Mouse (Mus musculus): ENCODE results near the gene Macrod2. TPM values are rescaled to one million over a fixed set of nuclear protein-coding genes. Genes with fewer than 3 reads are reported as not detected.

The Macrod2 gene
- polyA plus RNA-seq (2016; fragmentation: Nextera tagmentation; extraction: Ambion mirVana), result 38.0 and 41.9 TPM in 2 replicates

- H3K9me3 ChIP-seq, result no peaks in the 10 kb centered on the region
- H3K27me3 ChIP-seq (ENCODE audit: insufficient read depth, poor library complexity, severe bottlenecking), result peaks cover 13% of the 10 kb centered on the region
- H3K4me1 ChIP-seq (replicated peaks), result peaks cover 15% of the 10 kb centered on the region; the same call in 1 of the 2 replicates
- peak within 1 kb of the TSS; percentile 87 for H3K27ac ChIP-seq
- under 1% methylated on average over 47 of the region's 47 CpGs for WGBS
- peak; percentile 98 for DNase-seq (ENCODE audit: low spot score)
- peak within 1 kb of the TSS; percentile 74 for H3K4me3 ChIP-seq
- no peaks in the 10 kb centered on the region for H3K36me3 ChIP-seq
Measured at GRCm38 (mm10) chr2:140395179-140395578, at the start of gene Macrod2. Gene Macrod2 (plus strand): TSS chr2:140395309.

GRCm38 (mm10) chr2:140359905-140360304, 35.2 kb upstream of the Macrod2 start:
- no peaks in the 10 kb centered on the region for H3K27me3 ChIP-seq (ENCODE audit: insufficient read depth, poor library complexity, severe bottlenecking)
- H3K4me1 ChIP-seq (replicated peaks), result no peaks in the 10 kb centered on the region
- H3K27ac ChIP-seq, result no peak overlapping the region
- no peaks in the 10 kb centered on the region for H3K36me3 ChIP-seq
- no peak overlapping the region for H3K4me3 ChIP-seq
- DNase-seq (ENCODE audit: low spot score), result no peak
- no peaks in the 10 kb centered on the region for H3K9me3 ChIP-seq
- WGBS, result 48% methylated on average over 2 of the region's 2 CpGs

DNA sequence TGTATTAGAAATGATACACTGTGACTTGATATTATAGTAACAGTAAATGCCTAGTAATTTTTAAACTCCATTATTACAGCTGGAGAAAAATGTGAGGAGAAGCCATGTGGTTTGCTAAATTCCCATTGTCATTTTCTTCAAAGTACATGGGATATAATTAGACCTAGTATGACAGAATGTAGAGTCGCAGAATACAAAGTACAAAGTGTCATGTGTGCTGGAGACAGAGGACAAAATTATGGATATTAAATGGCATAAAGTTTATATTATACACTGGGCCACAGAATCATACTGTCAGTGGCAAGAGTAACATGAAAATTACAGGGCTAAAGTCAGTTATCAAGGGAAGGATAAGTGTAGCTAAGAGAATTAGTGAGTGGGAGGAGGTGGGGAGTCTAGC, 30.3 kb upstream of the Macrod2 start:
- Histone ChIP-seq H3K36me3 (no peaks in the 10 kb centered on the region), H3K9me3 (no peaks in the 10 kb centered on the region), H3K27ac (no peak overlapping the region), H3K27me3 (ENCODE audit: insufficient read depth, poor library complexity, severe bottlenecking) (no peaks in the 10 kb centered on the region), H3K4me1 (replicated peaks) (no peaks in the 10 kb centered on the region), H3K4me3 (no peak overlapping the region)
- WGBS, result 89% methylated on average over 1 of the region's 1 CpGs
- no peak for DNase-seq (ENCODE audit: low spot score)

- H3K9me3 ChIP-seq, result no peaks in the 10 kb centered on the region
- no peak within 1 kb of the TSS for H3K4me3 ChIP-seq
- DNase-seq (ENCODE audit: low spot score), result no peak
- 40% methylated on average over 4 of the region's 4 CpGs for WGBS
- no peaks in the 10 kb centered on the region for H3K36me3 ChIP-seq
- no peaks in the 10 kb centered on the region for H3K4me1 ChIP-seq (replicated peaks)
- H3K27me3 ChIP-seq (ENCODE audit: insufficient read depth, poor library complexity, severe bottlenecking), result no peaks in the 10 kb centered on the region
- H3K27ac ChIP-seq, result no peak within 1 kb of the TSS
Measured at GRCm38 (mm10) chr2:140389525-140389924, 5.6 kb upstream of the Macrod2 start, which contains the start of gene Sel1l2. Gene Sel1l2 (minus strand): TSS chr2:140389706.

- DNase-seq (ENCODE audit: low spot score), result peak; percentile 66
- Histone ChIP-seq H3K4me3 (peak overlapping the region; percentile 74), H3K36me3 (no peaks in the 10 kb centered on the region), H3K27me3 (ENCODE audit: insufficient read depth, poor library complexity, severe bottlenecking) (peaks cover 13% of the 10 kb centered on the region), H3K27ac (peak overlapping the region; percentile 87), H3K4me1 (replicated peaks) (peaks cover 15% of the 10 kb centered on the region; the same call in 1 of the 2 replicates), H3K9me3 (no peaks in the 10 kb centered on the region)
- WGBS, result under 1% methylated on average over 56 of the region's 58 CpGs
Measured at GRCm38 (mm10) chr2:140395744-140396231, 679 bp downstream of the Macrod2 start.

GRCm38 (mm10) chr2:140425844-140426243, 30.7 kb downstream of the Macrod2 start:
- Histone ChIP-seq H3K9me3 (no peaks in the 10 kb centered on the region), H3K27me3 (ENCODE audit: insufficient read depth, poor library complexity, severe bottlenecking) (no peaks in the 10 kb centered on the region), H3K27ac (no peak overlapping the region), H3K4me1 (replicated peaks) (no peaks in the 10 kb centered on the region), H3K4me3 (no peak overlapping the region), H3K36me3 (no peaks in the 10 kb centered on the region)
- DNase-seq (ENCODE audit: low spot score), result no peak

DNA sequence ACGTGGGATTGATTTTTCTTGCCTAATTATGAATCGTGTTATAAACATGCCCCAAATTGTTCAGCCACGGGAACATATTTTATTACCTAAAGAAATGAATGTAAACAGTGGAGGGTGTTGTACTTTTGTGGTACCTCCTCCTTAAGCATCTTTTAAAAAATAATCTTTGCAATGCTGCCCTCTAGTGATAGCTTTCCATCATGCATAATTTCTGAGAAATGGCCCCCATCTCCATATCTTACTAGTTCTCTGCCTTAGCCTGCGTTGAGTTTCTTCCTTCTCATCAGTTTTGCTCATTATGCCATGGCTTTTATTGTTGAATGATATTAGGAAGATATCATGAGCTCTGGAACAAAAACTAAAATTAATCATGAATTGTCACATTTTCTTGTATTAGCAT, 32.2 kb downstream of the Macrod2 start:
- no peak for DNase-seq (ENCODE audit: low spot score)
- no peaks in the 10 kb centered on the region for H3K4me1 ChIP-seq (replicated peaks)
- H3K36me3 ChIP-seq, result no peaks in the 10 kb centered on the region
- WGBS, result 26% methylated on average over 4 of the region's 4 CpGs
- no peaks in the 10 kb centered on the region for H3K9me3 ChIP-seq
- H3K27ac ChIP-seq, result no peak overlapping the region
- H3K27me3 ChIP-seq (ENCODE audit: insufficient read depth, poor library complexity, severe bottlenecking), result no peaks in the 10 kb centered on the region
- H3K4me3 ChIP-seq, result no peak overlapping the region

GRCm38 (mm10) chr2:140439081-140439480, 44.0 kb downstream of the Macrod2 start:
- 86% methylated on average over 4 of the region's 4 CpGs for WGBS
- H3K27ac ChIP-seq, result no peak overlapping the region
- no peaks in the 10 kb centered on the region for H3K4me1 ChIP-seq (replicated peaks)
- no peak for DNase-seq (ENCODE audit: low spot score)
- H3K9me3 ChIP-seq, result no peaks in the 10 kb centered on the region
- H3K27me3 ChIP-seq (ENCODE audit: insufficient read depth, poor library complexity, severe bottlenecking), result no peaks in the 10 kb centered on the region
- H3K36me3 ChIP-seq, result no peaks in the 10 kb centered on the region
- H3K4me3 ChIP-seq, result no peak overlapping the region

DNA sequence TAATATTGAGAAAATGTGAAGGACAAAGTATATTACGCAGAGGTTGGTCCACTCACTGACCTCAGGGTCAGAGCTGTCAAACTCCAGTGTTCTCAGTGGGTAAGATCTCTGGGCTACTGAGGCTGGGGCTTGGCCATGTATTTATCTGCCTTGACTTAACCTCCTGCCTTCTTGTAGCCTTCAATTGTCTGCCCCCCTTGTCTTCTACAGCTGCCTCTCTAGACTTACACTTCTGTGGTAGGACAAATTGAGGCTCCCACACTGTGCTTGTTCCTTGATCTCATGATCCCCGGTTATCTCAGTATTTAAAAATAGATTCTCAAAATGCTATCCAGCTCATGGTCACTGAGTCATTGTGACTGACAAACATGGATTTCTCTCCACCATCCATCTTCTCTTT, 53.5 kb downstream of the Macrod2 start:
- WGBS, result 73% methylated on average over 2 of the region's 2 CpGs
- Histone ChIP-seq H3K4me1 (replicated peaks) (no peaks in the 10 kb centered on the region), H3K27me3 (ENCODE audit: insufficient read depth, poor library complexity, severe bottlenecking) (no peaks in the 10 kb centered on the region), H3K9me3 (no peaks in the 10 kb centered on the region), H3K27ac (no peak overlapping the region), H3K36me3 (no peaks in the 10 kb centered on the region), H3K4me3 (no peak overlapping the region)
- DNase-seq (ENCODE audit: low spot score), result no peak

DNA sequence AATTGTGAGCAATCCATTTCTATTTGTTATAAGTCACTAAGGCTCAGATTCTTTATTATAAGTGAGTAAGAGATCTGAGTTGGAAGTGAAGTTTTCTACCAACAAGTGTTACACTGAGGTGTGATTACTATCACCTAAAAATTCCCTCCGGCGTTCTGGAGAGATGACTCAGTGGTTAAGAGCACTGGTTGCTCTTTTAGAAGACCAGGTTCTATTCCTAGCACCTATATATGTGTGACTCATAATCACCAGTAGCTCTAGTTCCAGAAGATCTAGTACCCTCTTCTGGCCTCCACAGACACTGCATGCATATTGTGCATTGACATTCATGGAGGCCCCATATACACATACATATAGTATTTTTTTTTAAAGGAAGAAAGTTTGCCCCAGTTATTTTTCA, 80.7 kb downstream of the Macrod2 start:
- Histone ChIP-seq H3K9me3 (no peaks in the 10 kb centered on the region), H3K4me1 (replicated peaks) (no peaks in the 10 kb centered on the region), H3K4me3 (no peak overlapping the region), H3K36me3 (no peaks in the 10 kb centered on the region), H3K27ac (no peak overlapping the region), H3K27me3 (ENCODE audit: insufficient read depth, poor library complexity, severe bottlenecking) (no peaks in the 10 kb centered on the region)
- 89% methylated on average over 2 of the region's 2 CpGs for WGBS
- DNase-seq (ENCODE audit: low spot score), result no peak

- no peak overlapping the region for H3K27ac ChIP-seq
- H3K4me1 ChIP-seq (replicated peaks), result no peaks in the 10 kb centered on the region
- DNase-seq (ENCODE audit: low spot score), result no peak
- H3K27me3 ChIP-seq (ENCODE audit: insufficient read depth, poor library complexity, severe bottlenecking), result no peaks in the 10 kb centered on the region
- no peaks in the 10 kb centered on the region for H3K36me3 ChIP-seq
- H3K4me3 ChIP-seq, result no peak overlapping the region
- H3K9me3 ChIP-seq, result no peaks in the 10 kb centered on the region
- WGBS, result 89% methylated on average over 4 of the region's 4 CpGs
Measured at GRCm38 (mm10) chr2:140476891-140477290, 81.8 kb downstream of the Macrod2 start.

GRCm38 (mm10) chr2:140482604-140483003, 87.5 kb downstream of the Macrod2 start:
- H3K9me3 ChIP-seq, result no peaks in the 10 kb centered on the region
- no peak for DNase-seq (ENCODE audit: low spot score)
- H3K4me3 ChIP-seq, result no peak overlapping the region
- H3K4me1 ChIP-seq (replicated peaks), result no peaks in the 10 kb centered on the region
- no peaks in the 10 kb centered on the region for H3K36me3 ChIP-seq
- H3K27ac ChIP-seq, result no peak overlapping the region
- 77% methylated on average over 2 of the region's 2 CpGs for WGBS
- no peaks in the 10 kb centered on the region for H3K27me3 ChIP-seq (ENCODE audit: insufficient read depth, poor library complexity, severe bottlenecking)

DNA sequence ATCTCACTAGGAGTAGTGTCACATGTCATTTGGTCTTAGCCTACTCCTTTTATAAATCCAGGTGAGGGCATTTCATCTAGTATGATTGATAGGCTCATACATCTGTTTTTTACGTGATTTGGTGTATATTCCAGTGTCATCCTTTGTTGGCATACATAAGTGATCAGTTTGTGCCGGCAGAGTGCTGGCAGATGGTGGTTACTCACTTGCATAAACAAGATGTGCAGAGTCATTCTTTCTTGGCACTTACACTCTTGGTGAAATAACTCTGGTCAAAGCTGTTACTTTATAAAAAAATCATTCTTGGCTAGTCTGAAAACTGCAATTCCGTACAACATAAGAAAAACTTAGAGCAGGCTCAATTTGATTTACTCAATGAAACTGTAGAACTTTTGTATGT, 102.6 kb downstream of the Macrod2 start:
- Histone ChIP-seq H3K4me3 (no peak overlapping the region), H3K4me1 (replicated peaks) (no peaks in the 10 kb centered on the region), H3K27ac (no peak overlapping the region), H3K27me3 (ENCODE audit: insufficient read depth, poor library complexity, severe bottlenecking) (no peaks in the 10 kb centered on the region), H3K36me3 (no peaks in the 10 kb centered on the region), H3K9me3 (no peaks in the 10 kb centered on the region)
- WGBS, result 82% methylated on average over 3 of the region's 3 CpGs
- DNase-seq (ENCODE audit: low spot score), result no peak

- Histone ChIP-seq H3K27ac (no peak overlapping the region), H3K27me3 (ENCODE audit: insufficient read depth, poor library complexity, severe bottlenecking) (no peaks in the 10 kb centered on the region), H3K4me1 (replicated peaks) (no peaks in the 10 kb centered on the region), H3K4me3 (no peak overlapping the region), H3K9me3 (no peaks in the 10 kb centered on the region), H3K36me3 (no peaks in the 10 kb centered on the region)
- DNase-seq (ENCODE audit: low spot score), result peak; percentile 32
- 28% methylated on average over 5 of the region's 5 CpGs for WGBS
Measured at GRCm38 (mm10) chr2:140500951-140501350, 105.8 kb downstream of the Macrod2 start.

All from hindbrain, embryonic 10.5 days (tissue).